Mouse (Mus musculus) heart, adult 2 months (tissue): ENCODE measurements around the gene Gm10518. TPM values are rescaled to one million over a fixed set of nuclear protein-coding genes. Genes with fewer than 3 reads are reported as not detected.
A peak's percentile ranks its signal among the peaks of the same experiment; 100 is the strongest.

Experiments
- DNase-seq, 2 experiments: peaks; one replicate each; pipeline ENCODE4 v3.0.0; 2021
- H3K27ac ChIP-seq: fragments of 200-600 bp; 2 replicates; pipeline ENCODE4 v1.8.1; 2022
- H3K27me3 ChIP-seq: fragments of 200-500 bp; 2 replicates; pipeline ENCODE4 v1.6.1; 2012; ENCODE audit warnings: mild to moderate bottlenecking, low read length, inconsistent platforms, mixed read lengths; ENCODE audit not compliant: control insufficient read depth, insufficient read depth
- H3K36me3 ChIP-seq: fragments of 200-500 bp; 2 replicates; pipeline ENCODE4 v1.6.1; 2012; ENCODE audit warnings: low read length, inconsistent platforms; ENCODE audit not compliant: control insufficient read depth, insufficient read depth
- H3K4me1 ChIP-seq: fragments of 200-500 bp; 2 replicates; pipeline ENCODE4 v1.6.1; 2011; ENCODE audit warnings: low read length; ENCODE audit not compliant: control insufficient read depth, insufficient read depth
- H3K4me3 ChIP-seq: fragments of 200-600 bp; 2 replicates; pipeline ENCODE4 v1.8.1; 2022
- H3K79me2 ChIP-seq: fragments of 200-500 bp; replicated peaks from 2 replicates; pipeline ENCODE4 v1.6.1; 2012; ENCODE audit warnings: mild to moderate bottlenecking, inconsistent platforms, low read length, moderate library complexity, mixed read lengths; ENCODE audit not compliant: control insufficient read depth, insufficient read depth
- H3K9ac ChIP-seq: fragments of 200-500 bp; 2 replicates; pipeline ENCODE4 v1.6.1; 2012; ENCODE audit warnings: low read depth, mild to moderate bottlenecking, control low read depth, inconsistent platforms, low read length, mixed read lengths
- CTCF ChIP-seq: fragments of 200-600 bp; IDR thresholded peaks from 2 replicates; pipeline ENCODE4 v1.8.1; 2022; ENCODE audit warnings: antibody characterized with exemption, mild to moderate bottlenecking, moderate library complexity
- EP300 ChIP-seq: fragments of 200-500 bp; IDR thresholded peaks from 2 replicates; pipeline ENCODE4 v1.6.1; 2011; ENCODE audit warnings: low read depth, low read length, control low read depth; ENCODE audit not compliant: insufficient read depth
- POLR2A ChIP-seq: fragments of 200-500 bp; IDR thresholded peaks from 2 replicates; pipeline ENCODE4 v1.6.1; 2011; ENCODE audit warnings: mild to moderate bottlenecking, low read depth, low read length, control low read depth; ENCODE audit not compliant: insufficient read depth
- WGBS: fragments of 180-500 bp; shearing (Covaris S2); methylation state at CpG from one replicate; pipeline ENCODE4 v1.1.7; 2018; 5-methylcytosine and 5-hydroxymethylcytosine counted together
- intact Hi-C: fragments of 180-260 bp; cut with DNase I; formaldehyde crosslinking; loops from one replicate; pipeline ENCODE4 v1.15.1; 2025
- polyA plus RNA-seq: library from polyadenylated mRNA; depleted of rRNA; stranded (reverse); fragments of >200 nt; gene quantifications from 2 replicates; pipeline ENCODE4 v1.2.3, GENCODE M21; 2012; rRNA removed
- total RNA-seq, 2 experiments: library from RNA; stranded (reverse); gene quantifications; 2 replicates each; pipeline ENCODE4 v1.2.3; 2021

Gm10518 gene
- total and polyA plus RNA-seq, 3 experiments = not detected

DNA sequence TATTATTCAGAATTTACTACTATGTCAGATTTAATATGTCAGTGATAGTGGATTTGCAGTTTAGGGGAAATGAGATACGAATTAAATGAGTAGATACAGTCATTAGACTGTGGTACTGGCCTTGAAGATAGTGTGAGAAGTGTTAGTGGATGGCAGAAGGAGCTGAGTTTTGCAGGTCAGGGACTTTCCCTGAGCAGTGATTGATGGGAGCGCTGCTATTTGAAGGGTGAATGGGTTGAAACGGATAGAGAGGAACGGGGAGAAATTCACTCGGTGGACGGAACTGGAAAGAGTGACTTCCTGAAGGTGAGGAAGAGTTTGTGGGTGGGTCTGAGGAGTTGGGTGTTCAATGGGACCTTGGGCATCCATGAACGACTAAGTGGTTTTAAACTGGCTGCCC is 44.0 kb downstream of the Gm10518 start:
- Histone ChIP-seq H3K27me3 (no peaks in the 10 kb centered on the region), H3K27ac (peak overlapping the region; percentile 87; the same call in 1 of the 2 replicates), H3K4me1 (peaks cover 9% of the 10 kb centered on the region), H3K9ac (no peak overlapping the region), H3K79me2 (no peaks in the 10 kb centered on the region), H3K4me3 (no peak overlapping the region), H3K36me3 (no peaks in the 10 kb centered on the region)
- no peak for DNase-seq
- intact Hi-C loops = loop anchor here (5.0 to 10.0 kb wide), 3 partner anchors 202 to 385 kb away; no protein-coding TSS in a partner anchor
- TF ChIP-seq POLR2A (no peak), CTCF (no peak), EP300 (no peak)
- WGBS = 33% methylated on average over 7 of the region's 7 CpGs

DNA sequence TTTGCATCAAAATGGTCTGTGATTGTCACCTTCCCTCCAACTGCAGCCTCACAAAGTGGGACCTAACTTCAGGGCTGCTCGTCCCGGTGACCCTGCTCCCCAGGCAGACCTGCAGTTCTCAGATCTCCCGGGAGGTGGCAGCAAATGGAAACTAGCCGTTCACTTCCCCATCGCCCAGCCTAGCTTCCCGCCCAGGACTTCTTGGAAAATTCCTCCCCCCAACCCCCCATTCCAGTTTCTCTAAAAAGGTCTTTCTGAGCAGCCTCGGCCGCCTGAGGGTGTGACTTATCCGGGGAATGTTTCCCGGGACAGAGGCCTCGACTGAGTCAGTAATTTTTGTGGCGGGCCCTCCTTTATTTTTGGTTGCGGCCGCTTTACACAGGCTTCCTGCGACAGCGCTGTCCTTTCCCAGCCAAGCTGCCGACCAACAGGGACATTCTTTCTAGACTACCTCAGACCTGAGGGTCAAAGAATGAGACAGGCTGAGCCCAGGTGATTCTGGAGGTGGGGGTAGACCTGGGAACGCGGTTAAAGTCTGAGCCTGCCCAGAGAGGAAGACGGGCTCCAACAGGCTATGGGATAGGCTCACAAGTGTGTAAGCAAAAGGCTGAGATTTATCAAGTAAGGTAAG is 44.7 kb downstream of the Gm10518 start:
- TF ChIP-seq POLR2A (no peak; the same call in 1 of the 2 replicates), CTCF (peak; percentile 96), EP300 (peak; percentile 85)
- 4% methylated on average over 20 of the region's 20 CpGs for WGBS
- peak overlapping the region; percentile 44 for H3K4me3 ChIP-seq
- no peaks in the 10 kb centered on the region for H3K79me2 ChIP-seq
- H3K9ac ChIP-seq = peak overlapping the region; percentile 63
- H3K36me3 ChIP-seq = no peaks in the 10 kb centered on the region
- peak overlapping the region; percentile 87 for H3K27ac ChIP-seq
- intact Hi-C loops = loop anchor here (5.0 to 10.0 kb wide), 3 partner anchors 203 to 384 kb away; no protein-coding TSS in a partner anchor
- H3K4me1 ChIP-seq = peaks cover 9% of the 10 kb centered on the region
- peak; percentile 86 to 96 for DNase-seq
- no peaks in the 10 kb centered on the region for H3K27me3 ChIP-seq

DNA sequence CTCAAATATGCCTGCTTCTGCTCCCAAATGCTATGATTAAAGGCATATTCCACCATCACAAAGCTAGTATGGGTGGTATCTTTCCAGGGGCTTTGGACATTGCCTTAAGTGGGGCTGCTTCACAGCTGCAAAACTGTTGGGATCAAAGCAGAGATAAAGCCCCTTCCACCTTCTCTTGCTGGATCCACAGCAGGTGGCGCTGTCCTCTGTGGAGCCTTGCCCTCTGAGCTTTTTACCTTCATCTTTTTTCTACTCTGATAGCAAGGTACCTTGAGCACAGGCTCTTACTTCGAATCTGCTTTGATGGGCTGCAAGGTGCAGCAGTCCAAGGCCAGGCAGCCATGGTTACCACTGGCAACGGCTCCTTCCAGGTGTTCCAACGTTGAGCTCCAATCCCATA is 50.2 kb downstream of the Gm10518 start:
- no peaks in the 10 kb centered on the region for H3K36me3 ChIP-seq
- intact Hi-C loops = loop anchor here (10.0 kb wide), 2 partner anchors 291 to 571 kb away; no protein-coding TSS in a partner anchor
- no peak overlapping the region for H3K4me3 ChIP-seq
- H3K4me1 ChIP-seq = peaks cover 9% of the 10 kb centered on the region
- no peaks in the 10 kb centered on the region for H3K79me2 ChIP-seq
- 56% methylated on average over 4 of the region's 4 CpGs for WGBS
- H3K9ac ChIP-seq = no peak overlapping the region
- no peaks in the 10 kb centered on the region for H3K27me3 ChIP-seq
- no peak for DNase-seq
- peak overlapping the region; percentile 72 for H3K27ac ChIP-seq
- TF ChIP-seq CTCF (peak; percentile 72), POLR2A (no peak)

Other genes starting within 250 kb of the Gm10518 start
- 10 to 100 TPM; 47.9 to 49.4 TPM for gene Sccpdh, start 135.2 kb upstream of the Gm10518 start, total RNA-seq
- gene Sccpdh, start 135.2 kb upstream of the Gm10518 start, polyA plus RNA-seq = 23.6 and 72.3 TPM in 2 replicates
- gene Kif28, start 58.1 kb upstream of the Gm10518 start, total RNA-seq = under 1 TPM; 0.25 to 0.47 TPM
- gene Kif28, start 58.1 kb upstream of the Gm10518 start, polyA plus RNA-seq = 0.66 and 1.2 TPM in 2 replicates
- gene Ahctf1, start 304 bp downstream of the Gm10518 start, total RNA-seq = 10 to 100 TPM; 16.3 to 18.4 TPM
- 3.9 and 7.8 TPM in 2 replicates for gene Ahctf1, start 304 bp downstream of the Gm10518 start, polyA plus RNA-seq
- 10 to 100 TPM; 40.8 to 41.5 TPM for gene Cdc42bpa, start 157.1 kb downstream of the Gm10518 start, total RNA-seq
- gene Cdc42bpa, start 157.1 kb downstream of the Gm10518 start, polyA plus RNA-seq = 11.1 and 18.3 TPM in 2 replicates